Mouse (Mus musculus) hindbrain, postnatal 0 days (tissue): ENCODE results near the gene H2afy. TPM values are rescaled to one million over a fixed set of nuclear protein-coding genes. Genes with fewer than 3 reads are reported as not detected.

Experiments
- ATAC-seq: fragments of 200-750 bp; cut with Nextera tagmentation; 2 replicates; pipeline ENCODE4 v1.8.0; 2017; ENCODE audit warnings: mild to moderate bottlenecking, moderate TSS enrichment, moderate library complexity
- DNase-seq: peaks from one replicate; pipeline ENCODE4 v3.0.0-alpha.2; 2015; ENCODE audit warnings: low spot score
- H3K27ac ChIP-seq: fragments of 300-500 bp; sonication (generic); 2 replicates; pipeline ENCODE4 v1.5.1; 2014; ENCODE audit warnings: mild to moderate bottlenecking
- H3K27me3 ChIP-seq: fragments of 300-500 bp; sonication (generic); 2 replicates; pipeline ENCODE4 v1.6.1; 2014; ENCODE audit warnings: low read length, mixed read lengths; ENCODE audit not compliant: insufficient read depth
- H3K36me3 ChIP-seq: fragments of 300-500 bp; sonication (generic); 2 replicates; pipeline ENCODE4 v1.6.1; 2014; ENCODE audit warnings: low read length, mixed read lengths; ENCODE audit not compliant: insufficient read depth
- H3K4me1 ChIP-seq: fragments of 300-500 bp; sonication (generic); 2 replicates; pipeline ENCODE4 v1.6.1; 2014; ENCODE audit warnings: antibody characterized with exemption, low read length, mixed read lengths; ENCODE audit not compliant: insufficient read depth
- H3K4me2 ChIP-seq: fragments of 300-500 bp; sonication (generic); 2 replicates; pipeline ENCODE4 v1.6.1; 2014; ENCODE audit warnings: low read depth, mild to moderate bottlenecking, low read length, moderate library complexity, mixed read lengths
- H3K4me3 ChIP-seq: fragments of 300-500 bp; sonication (generic); 2 replicates; pipeline ENCODE4 v1.5.1; 2014; ENCODE audit warnings: low read length
- H3K9ac ChIP-seq: fragments of 300-500 bp; sonication (generic); replicated peaks from 2 replicates; pipeline ENCODE4 v1.6.1; 2014; ENCODE audit warnings: mild to moderate bottlenecking, low read length, moderate library complexity, mixed read lengths
- H3K9me3 ChIP-seq: fragments of 300-500 bp; sonication (generic); 2 replicates; pipeline ENCODE4 v1.6.1; 2016; ENCODE audit warnings: low read length, mixed read lengths
- CTCF ChIP-seq: IDR thresholded peaks from 2 replicates; pipeline ENCODE4 v1.5.1; 2016; ENCODE audit warnings: antibody characterized with exemption, control low read depth, low read depth
- WGBS: fragments of 180-500 bp; shearing (Covaris S2); extraction: QIAGEN DNeasy Blood & Tissue Kit; methylation state at CpG from one replicate; pipeline ENCODE4 v1.1.7; 2014; 5-methylcytosine and 5-hydroxymethylcytosine counted together
- polyA plus RNA-seq: library from polyadenylated mRNA; unstranded; fragments of >200 nt; fragmentation: Nextera tagmentation; extraction: Ambion mirVana; gene quantifications from 2 replicates; pipeline ENCODE4 v1.2.1, GENCODE M21; 2015
- total RNA-seq: library from RNA; depleted of rRNA; stranded (reverse); fragments of >200 nt; gene quantifications from 2 replicates; pipeline ENCODE4 v1.2.3, GENCODE M21; 2014

The H2afy gene
- total and polyA plus RNA-seq, 2 experiments from 2014 or later, result 175 to 181 TPM

GRCm38 (mm10) chr13:56125632-56126031 lies 10.5 kb downstream of the H2afy start:
- H3K36me3 ChIP-seq, result peaks cover 31% of the 10 kb centered on the region

GRCm38 (mm10) chr13:56123075-56123474 lies 13.1 kb downstream of the H2afy start:
- Histone ChIP-seq H3K9me3 (no peaks in the 10 kb centered on the region), H3K36me3 (peaks cover 25% of the 10 kb centered on the region), H3K27ac (no peak overlapping the region), H3K4me3 (no peak overlapping the region), H3K9ac (no peak overlapping the region), H3K4me2 (no peak overlapping the region), H3K27me3 (no peaks in the 10 kb centered on the region), H3K4me1 (no peaks in the 10 kb centered on the region)
- DNase-seq (no peak), ATAC-seq (no peak)
- WGBS, result 97% methylated on average over 5 of the region's 5 CpGs
- TF ChIP-seq CTCF, result no peak

More at GRCm38 (mm10) chr13:56125632-56126031, 10.5 kb downstream of the H2afy start:
- H3K9me3 ChIP-seq, result no peaks in the 10 kb centered on the region
- no peak for TF ChIP-seq CTCF
- no peaks in the 10 kb centered on the region for H3K27me3 ChIP-seq
- ATAC-seq, result no peak
- H3K4me2 ChIP-seq, result no peak overlapping the region
- no peaks in the 10 kb centered on the region for H3K4me1 ChIP-seq
- no peak overlapping the region for H3K27ac ChIP-seq
- no peak overlapping the region for H3K9ac ChIP-seq
- H3K4me3 ChIP-seq, result no peak overlapping the region
- WGBS, result 92% methylated on average over 10 of the region's 10 CpGs
- DNase-seq, result no peak

GRCm38 (mm10) chr13:56117991-56118765 lies 18.0 kb downstream of the H2afy start:
- Histone ChIP-seq H3K9me3 (no peaks in the 10 kb centered on the region), H3K4me1 (peaks cover 18% of the 10 kb centered on the region), H3K9ac (no peak overlapping the region), H3K27ac (no peak overlapping the region), H3K4me3 (no peak overlapping the region), H3K27me3 (no peaks in the 10 kb centered on the region), H3K4me2 (no peak overlapping the region), H3K36me3 (peaks cover 2% of the 10 kb centered on the region; the same call in 1 of the 2 replicates)
- TF ChIP-seq CTCF, result no peak
- ATAC-seq (no peak), DNase-seq (no peak)
- 67% methylated on average over 9 of the region's 9 CpGs for WGBS

GRCm38 (mm10) chr13:56115906-56116305 lies 20.3 kb downstream of the H2afy start:
- Histone ChIP-seq H3K4me1 (peaks cover 35% of the 10 kb centered on the region), H3K4me2 (no peak overlapping the region), H3K36me3 (no peaks in the 10 kb centered on the region; the same call in 1 of the 2 replicates), H3K9ac (no peak overlapping the region), H3K9me3 (no peaks in the 10 kb centered on the region), H3K27ac (peak overlapping the region; percentile 63; the same call in 1 of the 2 replicates), H3K27me3 (no peaks in the 10 kb centered on the region), H3K4me3 (no peak overlapping the region)
- ATAC-seq (no peak), DNase-seq (no peak)
- 49% methylated on average over 3 of the region's 3 CpGs for WGBS
- no peak for TF ChIP-seq CTCF

DNA sequence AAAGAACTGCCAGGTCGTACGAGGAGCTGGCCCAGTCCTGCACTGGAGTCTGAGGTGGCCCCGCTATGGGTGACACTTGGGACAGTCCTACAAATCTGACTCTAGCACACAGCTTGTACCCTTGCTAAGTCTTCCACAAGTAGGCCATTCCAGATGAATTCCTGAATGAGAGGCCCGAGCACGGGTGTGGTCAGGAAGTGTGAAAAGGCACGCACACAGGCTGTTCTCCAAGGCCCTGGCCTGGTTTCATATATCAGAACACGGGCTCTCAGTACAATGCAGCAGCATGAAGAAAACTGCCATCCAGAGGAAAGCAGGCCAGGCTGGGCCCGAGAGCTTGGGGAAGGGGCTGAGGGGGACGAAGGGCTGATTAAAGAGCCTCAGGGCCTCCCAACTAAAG lies 20.8 kb downstream of the H2afy start:
- Histone ChIP-seq H3K4me1 (peaks cover 35% of the 10 kb centered on the region), H3K27me3 (no peaks in the 10 kb centered on the region), H3K4me2 (no peak overlapping the region), H3K36me3 (no peaks in the 10 kb centered on the region), H3K4me3 (no peak overlapping the region), H3K9me3 (no peaks in the 10 kb centered on the region), H3K9ac (no peak overlapping the region), H3K27ac (peak overlapping the region; percentile 63; the same call in 1 of the 2 replicates)
- DNase-seq, result no peak
- no peak for TF ChIP-seq CTCF
- ATAC-seq, result no peak
- WGBS, result 45% methylated on average over 9 of the region's 9 CpGs

- no peak for TF ChIP-seq CTCF
- WGBS, result 48% methylated on average over 19 of the region's 19 CpGs
- peak; percentile 31 for DNase-seq
- H3K9me3 ChIP-seq, result no peaks in the 10 kb centered on the region
- no peak overlapping the region for H3K4me2 ChIP-seq
- peaks cover 47% of the 10 kb centered on the region for H3K4me1 ChIP-seq
- peak; percentile 30; the same call in 1 of the 2 replicates for ATAC-seq
- H3K27me3 ChIP-seq, result no peaks in the 10 kb centered on the region
- H3K4me3 ChIP-seq, result no peak overlapping the region
- H3K27ac ChIP-seq, result peak overlapping the region; percentile 41; the same call in 1 of the 2 replicates
- no peaks in the 10 kb centered on the region for H3K36me3 ChIP-seq
- no peak overlapping the region for H3K9ac ChIP-seq
These were observed 22.5 kb downstream of the H2afy start for GRCm38 (mm10) chr13:56113431-56114248.
